Mouse (Mus musculus) testis, adult 2 months (tissue): ENCODE data around the gene Hoxb1.

ENCODE experiments used
- CTCF ChIP-seq: fragments of 200-500 bp; IDR thresholded peaks from 2 replicates; pipeline ENCODE4 v1.5.1; 2012; ENCODE audit warnings: low read depth, mild to moderate bottlenecking, inconsistent platforms, low read length, moderate library complexity; ENCODE audit not compliant: control insufficient read depth, insufficient read depth, insufficient replicate concordance
- POLR2A ChIP-seq: fragments of 200-500 bp; IDR thresholded peaks from 2 replicates; pipeline ENCODE4 v1.6.1; 2012; ENCODE audit warnings: low read depth, mild to moderate bottlenecking, inconsistent platforms, low read length, moderate library complexity; ENCODE audit not compliant: control insufficient read depth

DNA sequence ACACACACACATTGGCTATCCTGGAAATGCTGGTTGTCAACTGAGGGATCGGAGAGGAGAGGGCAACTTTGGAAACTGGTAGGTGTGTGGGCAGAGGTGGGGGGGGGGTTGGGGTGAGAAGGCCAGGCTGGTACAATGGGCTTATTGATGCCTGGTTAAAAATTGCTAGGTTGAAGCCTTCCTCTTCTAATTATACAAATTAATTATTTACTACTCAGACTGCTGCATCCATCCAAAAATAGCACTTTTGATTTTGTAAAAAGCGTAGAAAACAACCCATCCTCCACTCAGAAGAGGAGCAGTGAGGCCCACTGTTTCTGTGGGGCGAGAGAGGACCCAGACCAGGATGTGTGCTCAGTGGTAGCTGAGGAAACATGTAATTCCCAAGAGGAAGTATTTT is 30.6 kb upstream of the Hoxb1 start:
- no peak for TF ChIP-seq CTCF
- TF ChIP-seq POLR2A: no peak
